Mouse (Mus musculus): ENCODE data around the gene Slc38a1. TPM values are rescaled to one million over a fixed set of nuclear protein-coding genes. Genes with fewer than 3 reads are reported as not detected.
A peak's percentile ranks its signal among the peaks of the same experiment; 100 is the strongest.

The Slc38a1 gene
- total and polyA plus RNA-seq, 3 experiments, result 0.03 TPM; not detected in 2

DNA sequence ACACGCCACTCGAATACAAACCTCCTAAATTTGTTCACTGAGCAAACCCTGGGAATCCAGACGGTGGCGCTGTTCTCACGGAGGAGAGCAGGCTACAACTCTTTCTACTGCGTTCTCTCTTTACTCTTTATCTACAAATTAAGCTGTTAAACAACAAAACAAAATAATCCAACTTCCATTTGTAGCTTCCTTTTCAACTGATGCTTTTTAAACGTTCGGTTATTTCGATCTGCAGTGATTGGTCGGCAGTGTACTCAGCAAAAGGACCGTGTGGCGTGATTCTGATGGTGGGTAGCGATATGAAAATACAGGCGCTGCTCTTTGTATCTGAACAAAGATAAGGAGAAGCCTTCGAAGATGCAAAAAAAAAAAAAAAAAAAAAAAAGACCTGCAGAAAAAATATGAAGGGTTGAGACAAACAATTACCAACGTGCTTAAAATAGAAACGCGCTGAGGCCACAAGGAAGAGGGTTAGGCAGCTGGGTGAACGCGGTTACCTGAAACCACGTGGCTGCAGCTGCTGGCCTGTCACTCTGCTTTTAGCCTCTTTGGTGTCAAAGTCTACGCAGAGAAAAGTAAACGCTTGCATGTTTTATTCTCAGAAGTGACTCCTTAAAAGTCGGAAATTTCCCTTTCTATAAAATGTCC is 99.4 kb downstream of the Slc38a1 start:
- 0 out of 2 replicates have a peak, but pooled peaks have one; percentile 11 for TF ChIP-seq MAX (IDR thresholded peaks at IDR 0.05; ENCODE audit: low read length)
- peak; percentile 95 for TF ChIP-seq RAD21 (IDR thresholded peaks at IDR 0.05; ENCODE audit: low read depth, low read length)
- no peak for TF ChIP-seq MAFK (IDR thresholded peaks at IDR 0.05; ENCODE audit: borderline replicate concordance, low read depth, low read length)
- TF ChIP-seq CTCF (IDR thresholded peaks at IDR 0.05 in 2 of 3, conservative IDR thresholded peaks at IDR 0.05 in 1 of 3; ENCODE audit: control insufficient read depth in 1 of 3, insufficient read depth in 1 of 3, low read depth in 2 of 3, low read length in 3 of 3, poor library complexity in 1 of 3, severe bottlenecking in 1 of 3), result peak; percentile 91 to 94 (median 92)
- TF ChIP-seq POLR2AphosphoS2 (IDR thresholded peaks at IDR 0.05; ENCODE audit: low read length), result no peak
- TF ChIP-seq ZC3H11A (IDR thresholded peaks at IDR 0.05; ENCODE audit: low read depth, low read length), result peak; percentile 70
- TF ChIP-seq GABPA (IDR thresholded peaks at IDR 0.05; ENCODE audit: low read depth, low read length), result no peak
- TF ChIP-seq TBP (IDR thresholded peaks at IDR 0.05; ENCODE audit: low read depth, low read length), result no peak
- no peak for TF ChIP-seq MAZ (IDR thresholded peaks at IDR 0.05; ENCODE audit: low read depth, low read length)
- TF ChIP-seq ZNF384 (IDR thresholded peaks at IDR 0.05; ENCODE audit: low read depth, low read length), result peak; percentile 51; the same call in 1 of the 2 replicates
- 0 out of 2 replicates have a peak, but pooled peaks have one; percentile 37 for TF ChIP-seq BHLHE40 (IDR thresholded peaks at IDR 0.05; ENCODE audit: borderline replicate concordance, low read depth, low read length)
- no peak for TF ChIP-seq USF1 (IDR thresholded peaks at IDR 0.05; ENCODE audit: low read depth, low read length)
- peak; percentile 91 for TF ChIP-seq SMC3 (IDR thresholded peaks at IDR 0.05; ENCODE audit: low read depth, low read length)
- no peak for TF ChIP-seq SIN3A (IDR thresholded peaks at IDR 0.05; ENCODE audit: low read length)
- no peak for TF ChIP-seq NRF1 (IDR thresholded peaks at IDR 0.05; ENCODE audit: insufficient read depth, low read depth, low read length, poor library complexity, severe bottlenecking)
- no peak overlapping the region for H3K9ac ChIP-seq (ENCODE audit: control insufficient read depth, low read depth, low read length, poor library complexity, severe bottlenecking)
- no peaks in the 10 kb centered on the region; a peak in 1 of 4 replicates for H3K4me1 ChIP-seq (ENCODE audit: control insufficient read depth in 1 of 2, insufficient read depth in 2 of 2, low read length in 2 of 2)
- H3K9me3 ChIP-seq (replicated peaks; ENCODE audit: insufficient read depth, low read length), result no peaks in the 10 kb centered on the region
- peak overlapping the region in 1 of 2 experiments; percentile 42; a peak in 1 of 4 replicates for H3K4me3 ChIP-seq (ENCODE audit: control insufficient read depth in 1 of 2, insufficient read depth in 1 of 2, low read depth in 2 of 2, low read length in 2 of 2)
- H3K27ac ChIP-seq (ENCODE audit: control insufficient read depth, low read depth, low read length), result no peak overlapping the region
- DNase-seq (ENCODE audit: low read depth, low spot score), result peak; percentile 79
- H3K27me3 ChIP-seq (ENCODE audit: control insufficient read depth in 1 of 2, insufficient read depth in 2 of 2, low read length in 2 of 2), result peaks cover 8 to 16% of the 10 kb centered on the region in 2 experiments
- H3K79me2 ChIP-seq (ENCODE audit: control insufficient read depth, insufficient read depth, low read length, poor library complexity), result no peaks in the 10 kb centered on the region
- H3K36me3 ChIP-seq (ENCODE audit: control insufficient read depth in 1 of 2, insufficient read depth in 2 of 2, low read length in 2 of 2), result peaks cover 0 to 2% of the 10 kb centered on the region in 2 experiments; a peak in 1 of 4 replicates

- Histone ChIP-seq H3K36me3 (ENCODE audit: control insufficient read depth in 1 of 2, insufficient read depth in 2 of 2, low read length in 2 of 2) (peaks cover 0 to 2% of the 10 kb centered on the region in 2 experiments; a peak in 1 of 4 replicates), H3K4me1 (ENCODE audit: control insufficient read depth in 1 of 2, insufficient read depth in 2 of 2, low read length in 2 of 2) (no peaks in the 10 kb centered on the region; a peak in 1 of 4 replicates), H3K4me3 (ENCODE audit: control insufficient read depth in 1 of 2, insufficient read depth in 1 of 2, low read depth in 2 of 2, low read length in 2 of 2) (no peak overlapping the region), H3K9ac (ENCODE audit: control insufficient read depth, low read depth, low read length, poor library complexity, severe bottlenecking) (no peak overlapping the region), H3K79me2 (ENCODE audit: control insufficient read depth, insufficient read depth, low read length, poor library complexity) (no peaks in the 10 kb centered on the region), H3K9me3 (replicated peaks; ENCODE audit: insufficient read depth, low read length) (no peaks in the 10 kb centered on the region), H3K27me3 (ENCODE audit: control insufficient read depth in 1 of 2, insufficient read depth in 2 of 2, low read length in 2 of 2) (peaks cover 8 to 16% of the 10 kb centered on the region in 2 experiments), H3K27ac (ENCODE audit: control insufficient read depth, low read depth, low read length) (no peak overlapping the region)
- TF ChIP-seq SIN3A (IDR thresholded peaks at IDR 0.05; ENCODE audit: low read length), result no peak
- TF ChIP-seq UBTF (IDR thresholded peaks at IDR 0.05; ENCODE audit: borderline replicate concordance, insufficient read depth, low read depth, low read length), result no peak
- no peak for TF ChIP-seq GABPA (IDR thresholded peaks at IDR 0.05; ENCODE audit: low read depth, low read length)
- TF ChIP-seq MEF2A (IDR thresholded peaks at IDR 0.05; ENCODE audit: extremely low read depth, insufficient replicate concordance, low read depth, low read length, poor library complexity, severe bottlenecking), result no peak
- no peak for TF ChIP-seq ZNF384 (IDR thresholded peaks at IDR 0.05; ENCODE audit: low read depth, low read length)
- TF ChIP-seq ZC3H11A (IDR thresholded peaks at IDR 0.05; ENCODE audit: low read depth, low read length), result no peak
- TF ChIP-seq KAT2A (conservative IDR thresholded peaks at IDR 0.05; ENCODE audit: low read depth, low read length), result no peak
- no peak for TF ChIP-seq SMC3 (IDR thresholded peaks at IDR 0.05; ENCODE audit: low read depth, low read length)
- TF ChIP-seq BHLHE40 (IDR thresholded peaks at IDR 0.05; ENCODE audit: borderline replicate concordance, low read depth, low read length), result no peak
- DNase-seq (ENCODE audit: low read depth, low spot score), result no peak
Measured at GRCm38 (mm10) chr15:96542135-96542534, 100.6 kb downstream of the Slc38a1 start.

All from MEL (cell line).